Mouse (Mus musculus) neural tube, embryonic 11.5 days (tissue): ENCODE results near the gene Entpd7. TPM values are rescaled to one million over a fixed set of nuclear protein-coding genes. Genes with fewer than 3 reads are reported as not detected.

ENCODE experiments used
- ATAC-seq: fragments of 200-750 bp; cut with Nextera tagmentation; 2 replicates; pipeline ENCODE4 v1.8.0; 2017; ENCODE audit warnings: moderate number of reproducible peaks, mild to moderate bottlenecking, moderate TSS enrichment, moderate library complexity; ENCODE audit not compliant: insufficient read depth, low FRiP score, low TSS enrichment
- DNase-seq: peaks from one replicate; pipeline ENCODE4 v3.0.0-alpha.2; 2015; ENCODE audit warnings: low spot score
- H3K27ac ChIP-seq: fragments of 300-500 bp; sonication (generic); 2 replicates; pipeline ENCODE4 v1.5.1; 2014; ENCODE audit warnings: low read depth, mild to moderate bottlenecking, low read length
- H3K27me3 ChIP-seq: fragments of 300-500 bp; sonication (generic); 2 replicates; pipeline ENCODE4 v1.6.1; 2014; ENCODE audit warnings: mild to moderate bottlenecking, low read length, mixed read lengths; ENCODE audit not compliant: control insufficient read depth, insufficient read depth
- H3K36me3 ChIP-seq: fragments of 300-500 bp; sonication (generic); 2 replicates; pipeline ENCODE4 v1.6.1; 2014; ENCODE audit warnings: mild to moderate bottlenecking, low read length, moderate library complexity, mixed read lengths; ENCODE audit not compliant: control insufficient read depth, insufficient read depth
- H3K4me1 ChIP-seq: fragments of 300-500 bp; sonication (generic); 2 replicates; pipeline ENCODE4 v1.6.1; 2014; ENCODE audit warnings: low read length, mixed read lengths; ENCODE audit not compliant: control insufficient read depth, insufficient read depth
- H3K4me2 ChIP-seq: fragments of 300-500 bp; sonication (generic); 2 replicates; pipeline ENCODE4 v1.6.1; 2014; ENCODE audit warnings: low read depth, mild to moderate bottlenecking, moderate library complexity
- H3K4me3 ChIP-seq: fragments of 300-500 bp; sonication (generic); 2 replicates; pipeline ENCODE4 v1.5.1; 2014; ENCODE audit warnings: low read depth, low read length
- H3K9ac ChIP-seq: fragments of 300-500 bp; sonication (generic); 2 replicates; pipeline ENCODE4 v1.6.1; 2014; ENCODE audit warnings: mild to moderate bottlenecking, low read length
- H3K9me3 ChIP-seq: fragments of 300-500 bp; sonication (generic); 2 replicates; pipeline ENCODE4 v1.6.1; 2016; ENCODE audit warnings: low read length; ENCODE audit not compliant: control insufficient read depth
- WGBS: fragments of 180-500 bp; shearing (Covaris S2); extraction: QIAGEN DNeasy Blood & Tissue Kit; methylation state at CpG from one replicate; pipeline ENCODE4 v1.1.7; 2014; 5-methylcytosine and 5-hydroxymethylcytosine counted together
- polyA plus RNA-seq: library from polyadenylated mRNA; unstranded; fragments of >200 nt; fragmentation: Nextera tagmentation; extraction: Ambion mirVana; gene quantifications from 2 replicates; pipeline ENCODE4 v1.2.1, GENCODE M21; 2014

The Entpd7 gene
- polyA plus RNA-seq, 1 experiment from 2014 or later, result 14.3 TPM

- Histone ChIP-seq H3K4me2 (no peak overlapping the region), H3K4me1 (no peaks in the 10 kb centered on the region), H3K27ac (no peak overlapping the region), H3K36me3 (no peaks in the 10 kb centered on the region), H3K4me3 (no peak overlapping the region), H3K27me3 (no peaks in the 10 kb centered on the region), H3K9ac (no peak overlapping the region), H3K9me3 (no peaks in the 10 kb centered on the region)
- DNase-seq (peak; percentile 72), ATAC-seq (no peak)
- 41% methylated on average over 11 of the region's 11 CpGs for WGBS
These were observed 33.6 kb upstream of the Entpd7 start for GRCm38 (mm10) chr19:43655735-43656492.

GRCm38 (mm10) chr19:43659632-43660031 is 29.8 kb upstream of the Entpd7 start:
- H3K9me3 ChIP-seq, result no peaks in the 10 kb centered on the region
- H3K4me2 ChIP-seq, result no peak overlapping the region
- ATAC-seq (no peak), DNase-seq (no peak)
- 82% methylated on average over 6 of the region's 6 CpGs for WGBS
- H3K9ac ChIP-seq, result no peak overlapping the region
- no peaks in the 10 kb centered on the region for H3K27me3 ChIP-seq
- H3K36me3 ChIP-seq, result no peaks in the 10 kb centered on the region
- H3K4me1 ChIP-seq, result no peaks in the 10 kb centered on the region
- no peak overlapping the region for H3K27ac ChIP-seq
- no peak overlapping the region for H3K4me3 ChIP-seq

- no peak for ATAC-seq
These were observed 28.7 kb upstream of the Entpd7 start for GRCm38 (mm10) chr19:43660774-43661173.

GRCm38 (mm10) chr19:43662176-43662967 is 27.1 kb upstream of the Entpd7 start:
- H3K9ac ChIP-seq, result no peak overlapping the region
- H3K27me3 ChIP-seq, result no peaks in the 10 kb centered on the region
- H3K4me1 ChIP-seq, result no peaks in the 10 kb centered on the region
- peak; percentile 42 for DNase-seq
- H3K27ac ChIP-seq, result no peak overlapping the region
- WGBS, result 42% methylated on average over 19 of the region's 19 CpGs
- H3K4me2 ChIP-seq, result no peak overlapping the region
- ATAC-seq, result no peak
- H3K9me3 ChIP-seq, result no peaks in the 10 kb centered on the region
- no peak overlapping the region for H3K4me3 ChIP-seq
- no peaks in the 10 kb centered on the region for H3K36me3 ChIP-seq

More at GRCm38 (mm10) chr19:43660774-43661173, 28.7 kb upstream of the Entpd7 start:
- no peak for DNase-seq
- H3K27ac ChIP-seq, result no peak overlapping the region
- H3K9ac ChIP-seq, result no peak overlapping the region
- WGBS, result 85% methylated on average over 9 of the region's 9 CpGs
- no peaks in the 10 kb centered on the region for H3K9me3 ChIP-seq
- H3K4me3 ChIP-seq, result no peak overlapping the region
- no peaks in the 10 kb centered on the region for H3K4me1 ChIP-seq
- no peaks in the 10 kb centered on the region for H3K27me3 ChIP-seq
- H3K36me3 ChIP-seq, result no peaks in the 10 kb centered on the region
- H3K4me2 ChIP-seq, result no peak overlapping the region

GRCm38 (mm10) chr19:43663471-43663870 is 26.0 kb upstream of the Entpd7 start:
- no peak overlapping the region for H3K9ac ChIP-seq
- H3K4me1 ChIP-seq, result no peaks in the 10 kb centered on the region
- no peak for ATAC-seq
- H3K4me2 ChIP-seq, result no peak overlapping the region
- H3K27ac ChIP-seq, result no peak overlapping the region
- 85% methylated on average over 8 of the region's 8 CpGs for WGBS
- DNase-seq, result no peak
- no peak overlapping the region for H3K4me3 ChIP-seq
- H3K36me3 ChIP-seq, result no peaks in the 10 kb centered on the region
- no peaks in the 10 kb centered on the region for H3K27me3 ChIP-seq
- no peaks in the 10 kb centered on the region for H3K9me3 ChIP-seq

DNA sequence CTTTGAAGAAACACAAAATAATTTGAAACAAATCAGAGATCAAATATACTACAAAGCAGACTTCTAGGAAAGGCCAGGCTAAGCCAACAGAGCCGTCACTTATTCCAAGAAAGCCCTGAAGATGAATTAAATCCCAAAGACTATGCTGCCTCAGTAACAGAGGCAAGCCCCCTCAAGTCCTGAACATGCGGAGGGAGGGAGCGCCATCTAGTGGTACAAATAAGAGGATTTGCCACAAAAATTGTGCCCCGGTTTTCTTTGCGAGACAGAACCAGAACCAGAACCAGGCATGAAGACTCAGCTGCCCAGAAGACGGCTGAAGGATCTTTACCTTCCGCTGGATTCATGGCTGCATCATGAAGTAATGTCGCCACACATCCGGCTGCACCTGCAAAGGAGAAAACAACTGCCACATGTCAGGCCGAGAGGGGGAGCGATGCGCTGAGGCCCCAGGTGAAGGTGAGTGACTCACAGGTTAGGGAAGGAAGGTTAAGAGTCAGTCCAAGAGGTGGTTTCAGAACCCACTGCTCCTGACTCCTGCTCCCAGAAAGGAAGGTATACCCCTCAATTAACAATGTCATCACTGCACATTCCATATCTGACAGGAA is 23.9 kb upstream of the Entpd7 start:
- H3K9me3 ChIP-seq, result no peaks in the 10 kb centered on the region
- no peaks in the 10 kb centered on the region for H3K27me3 ChIP-seq
- ATAC-seq (no peak), DNase-seq (peak; percentile 41)
- H3K4me3 ChIP-seq, result no peak overlapping the region
- WGBS, result 58% methylated on average over 12 of the region's 12 CpGs
- no peaks in the 10 kb centered on the region for H3K36me3 ChIP-seq
- H3K4me2 ChIP-seq, result no peak overlapping the region
- H3K4me1 ChIP-seq, result no peaks in the 10 kb centered on the region
- no peak overlapping the region for H3K27ac ChIP-seq
- no peak overlapping the region for H3K9ac ChIP-seq

- Histone ChIP-seq H3K4me2 (no peak overlapping the region), H3K27ac (no peak overlapping the region), H3K36me3 (no peaks in the 10 kb centered on the region), H3K9me3 (no peaks in the 10 kb centered on the region), H3K4me3 (no peak overlapping the region), H3K9ac (no peak overlapping the region), H3K4me1 (no peaks in the 10 kb centered on the region), H3K27me3 (no peaks in the 10 kb centered on the region)
- 89% methylated on average over 22 of the region's 22 CpGs for WGBS
- no peak for DNase-seq
- no peak for ATAC-seq
These were observed 22.6 kb upstream of the Entpd7 start for GRCm38 (mm10) chr19:43666661-43667429.

- H3K9ac ChIP-seq, result no peak overlapping the region
- H3K4me3 ChIP-seq, result no peak overlapping the region
- 72% methylated on average over 4 of the region's 4 CpGs for WGBS
- H3K4me2 ChIP-seq, result no peak overlapping the region
- no peaks in the 10 kb centered on the region for H3K4me1 ChIP-seq
- no peak overlapping the region for H3K27ac ChIP-seq
- DNase-seq (no peak), ATAC-seq (no peak)
- H3K9me3 ChIP-seq, result no peaks in the 10 kb centered on the region
- H3K27me3 ChIP-seq, result no peaks in the 10 kb centered on the region
- no peaks in the 10 kb centered on the region for H3K36me3 ChIP-seq
These were observed 22.1 kb upstream of the Entpd7 start for GRCm38 (mm10) chr19:43667430-43667809.
